In the genomic region with DNA sequence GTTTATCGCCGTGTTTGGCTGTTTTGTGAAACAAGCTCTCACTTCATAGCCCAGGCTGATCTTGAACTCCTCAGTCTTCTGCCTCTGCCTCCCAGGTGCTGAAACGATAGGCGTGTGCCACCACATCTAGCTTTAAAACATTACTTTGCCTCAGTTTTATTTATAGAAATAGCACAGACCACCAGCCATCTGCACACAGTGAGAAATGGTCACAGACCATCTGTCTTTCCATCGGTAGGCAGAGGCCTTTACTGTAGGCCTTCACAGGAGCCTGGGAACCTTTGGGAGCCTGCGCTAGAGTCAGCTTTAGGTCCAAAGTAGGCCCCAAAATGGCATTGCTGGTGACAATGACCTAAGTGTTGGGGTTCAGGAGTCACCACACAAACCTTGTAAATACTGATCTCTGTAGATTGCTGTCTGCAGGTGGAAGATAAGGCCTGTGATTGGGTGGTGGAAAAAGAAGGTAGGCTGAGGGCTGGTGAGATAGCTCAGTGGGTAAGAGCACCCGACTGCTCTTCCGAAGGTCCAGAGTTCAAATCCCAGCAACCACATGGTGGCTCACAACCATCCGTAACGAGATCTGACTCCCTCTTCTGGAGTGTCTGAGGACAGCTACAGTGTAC, we compare ENCODE assay signal across 24 mouse cellular contexts. TPM values are rescaled to one million over a fixed set of nuclear protein-coding genes. Genes with fewer than 3 reads are reported as not detected.
A peak's percentile ranks its signal among the peaks of the same experiment; 100 is the strongest.
DNase-seq lines count a peak whose midpoint lies in the region; ATAC-seq and TF ChIP-seq lines count a peak whose summit lies in the region.
"Had no signal": no experiment of that assay in that cellular context is flagged by ENCODE, and none has a peak within 500 bp of the region (broad histone marks: within the 10 kb centered on the region; RNA-seq: fewer than 3 reads in every experiment).

No protein-coding gene starts in this region.

- TF ChIP-seq CTCF in left cerebral cortex, adult 2 months (IDR thresholded peaks at IDR 0.05): no peak

- peak overlapping the region; percentile 15; the same call in 1 of the 2 replicates for H3K27ac ChIP-seq in left cerebral cortex, adult 2 months
- H3K27ac ChIP-seq: embryonic facial prominence, embryonic 13.5 days; forebrain, embryonic 13.5 days; gastrocnemius, adult 2 months; heart, embryonic 10.5 days; hindbrain, embryonic 12.5 days had no signal

- peak; percentile 35 to 38 for DNase-seq in cerebellum, adult 18-20 months
- peak; percentile 40 to 49 for DNase-seq in cerebellum, postnatal 25 days
- no peak for DNase-seq in cerebellum, adult 8-10 months
- no peak for DNase-seq in left cerebral cortex, adult 2 months (ENCODE audit: extremely low spot score in 1 of 2, low spot score in 2 of 2)
- DNase-seq in left cerebral cortex, postnatal 10 days (ENCODE audit: extremely low spot score in 1 of 2, low spot score in 2 of 2): no peak
- no peak for DNase-seq in kidney, adult 18-20 months
- DNase-seq: adrenal gland, postnatal 14 days; B cell, adult 2 months; gastrocnemius, adult 2 months; gastrocnemius, postnatal 25 days; heart, postnatal 10 days; heart, postnatal 4 days; kidney, adult 9 months had no signal

- intact Hi-C loops in left cerebral cortex, adult 2 months (cut with DNase I): no loop called here
- intact Hi-C loops in left cerebral cortex, postnatal 10 days (cut with DNase I): no loop called here

- H3K4me3 ChIP-seq in left cerebral cortex, adult 2 months: no peak overlapping the region
- H3K4me3 ChIP-seq: embryonic facial prominence, embryonic 13.5 days; forebrain, embryonic 13.5 days; gastrocnemius, adult 2 months; heart, embryonic 10.5 days; hindbrain, embryonic 12.5 days had no signal

- ATAC-seq in cerebellum, adult (ENCODE audit: insufficient number of reproducible peaks, low FRiP score, low TSS enrichment): no peak
- ATAC-seq: activated CD4-positive, CD25-positive, alpha-beta regulatory T cell, adult 4 months; CD4-positive, CD25-positive, alpha-beta regulatory T cell, adult 4 months; forebrain, embryonic 13.5 days; hindbrain, embryonic 16.5 days; inflammation-experienced regulatory T-cells, adult 6 months; intestine, postnatal 0 days had no signal

RNA-seq across cellular contexts. Expression of gene Elp6, which starts 20.8 kb away (rescaled TPM):
- total RNA-seq in left cerebral cortex, adult 2 months (2021): 10 to 100 TPM in 1 of 2 experiments, 1 to 10 TPM in 1; 9.1 to 14.1 TPM
- 10 to 100 TPM; 13.0 to 13.6 TPM for total RNA-seq in left cerebral cortex, postnatal 10 days (2021)

RNA-seq across cellular contexts. Expression of gene Cspg5, which starts 40.6 kb away (rescaled TPM):
- 100 to 1,000 TPM; 352 to 356 TPM for total RNA-seq in left cerebral cortex, adult 2 months (2021)
- 100 to 1,000 TPM; 529 to 558 TPM for total RNA-seq in left cerebral cortex, postnatal 10 days (2021)
- total RNA-seq: granulocyte monocyte progenitor cell, adult 5-6 weeks had no signal

RNA-seq across cellular contexts. Expression of gene Scap, which starts 48.9 kb away (rescaled TPM):
- total RNA-seq in left cerebral cortex, adult 2 months (2021): 100 to 1,000 TPM in 1 of 2 experiments, 10 to 100 TPM in 1; 97.0 to 107 TPM
- 100 to 1,000 TPM in 1 of 2 experiments, 10 to 100 TPM in 1; 98.0 to 106 TPM for total RNA-seq in left cerebral cortex, postnatal 10 days (2021)

Comparison
In these comparisons a context has a peak if more than half of its experiments do, and no peak if none do; other contexts are left out.
1. DNase-seq: peak in cerebellum, adult 18-20 months (2 of 2) and cerebellum, postnatal 25 days (2 of 2); none in cerebellum, adult 8-10 months (single experiment), left cerebral cortex, adult 2 months (0 of 2), left cerebral cortex, postnatal 10 days (0 of 2) and kidney, adult 18-20 months (single experiment).